Mouse (Mus musculus) olfactory bulb, adult 2 months (tissue): Measurements from ENCODE around the gene Gabpb2. TPM values are rescaled to one million over a fixed set of nuclear protein-coding genes. Genes with fewer than 3 reads are reported as not detected.
"Not testable (repeated sequence)": the region's sequence is repeated elsewhere in the genome, so short reads cannot be mapped to it uniquely, and the experiment has no call there.

ENCODE experiments used
- H3K27ac ChIP-seq: fragments of 200-500 bp; 2 replicates; pipeline ENCODE4 v1.5.1; 2012; ENCODE audit warnings: low read depth, low read length; ENCODE audit not compliant: insufficient read depth
- H3K4me1 ChIP-seq: fragments of 200-500 bp; 2 replicates; pipeline ENCODE4 v1.6.1; 2012; ENCODE audit warnings: low read length; ENCODE audit not compliant: control insufficient read depth, insufficient read depth
- H3K4me3 ChIP-seq: fragments of 200-500 bp; 2 replicates; pipeline ENCODE4 v1.5.1; 2012; ENCODE audit warnings: mild to moderate bottlenecking, low read depth, low read length, moderate library complexity; ENCODE audit not compliant: insufficient read depth
- CTCF ChIP-seq: fragments of 200-500 bp; IDR thresholded peaks from 2 replicates; pipeline ENCODE4 v1.5.1; 2012; ENCODE audit warnings: low read depth, mild to moderate bottlenecking, low read length, moderate library complexity; ENCODE audit not compliant: insufficient read depth
- POLR2A ChIP-seq: fragments of 200-500 bp; IDR thresholded peaks from 2 replicates; pipeline ENCODE4 v1.6.1; 2012; ENCODE audit warnings: mild to moderate bottlenecking, low read depth, low read length, moderate library complexity; ENCODE audit not compliant: insufficient read depth
- WGBS: fragments of 180-500 bp; shearing (Covaris S2); methylation state at CpG from one replicate; pipeline ENCODE4 v1.1.7; 2018; 5-methylcytosine and 5-hydroxymethylcytosine counted together
- polyA plus RNA-seq: library from polyadenylated mRNA; stranded (reverse); fragments of >200 nt; gene quantifications from 2 replicates; pipeline ENCODE4 v1.2.4, GENCODE M21; 2012; ENCODE audit warnings: low replicate concordance; ENCODE audit not compliant: missing spikeins, insufficient read depth, insufficient read length

Gene Gabpb2
- polyA plus RNA-seq, 1 experiment: not detected

DNA sequence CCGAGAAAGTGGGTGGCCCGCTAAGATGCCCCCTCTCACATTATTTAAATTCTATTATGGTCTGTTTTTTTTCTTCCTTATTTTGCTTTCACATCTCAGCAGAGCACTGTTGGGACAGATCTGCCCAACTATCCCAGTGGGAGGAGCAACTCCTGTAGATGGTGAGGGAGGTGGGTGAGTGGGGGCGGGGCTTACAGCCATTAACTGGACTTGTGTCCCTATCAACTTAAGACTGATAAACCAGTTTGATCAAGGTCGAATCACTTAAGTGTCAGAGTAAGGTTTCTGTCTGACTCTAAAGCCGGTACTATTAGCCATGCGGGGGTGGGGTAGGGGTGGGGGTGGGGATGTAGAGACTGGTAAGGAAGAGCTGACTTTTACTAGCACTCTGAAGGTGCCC lies 82.7 kb downstream of the Gabpb2 start:
- Histone ChIP-seq H3K4me1 (peaks cover 3% of the 10 kb centered on the region), H3K4me3 (peak overlapping the region; percentile 24), H3K27ac (no peak overlapping the region)
- TF ChIP-seq CTCF (no peak), POLR2A (no peak)
- WGBS: 19% methylated on average over 6 of the region's 6 CpGs

DNA sequence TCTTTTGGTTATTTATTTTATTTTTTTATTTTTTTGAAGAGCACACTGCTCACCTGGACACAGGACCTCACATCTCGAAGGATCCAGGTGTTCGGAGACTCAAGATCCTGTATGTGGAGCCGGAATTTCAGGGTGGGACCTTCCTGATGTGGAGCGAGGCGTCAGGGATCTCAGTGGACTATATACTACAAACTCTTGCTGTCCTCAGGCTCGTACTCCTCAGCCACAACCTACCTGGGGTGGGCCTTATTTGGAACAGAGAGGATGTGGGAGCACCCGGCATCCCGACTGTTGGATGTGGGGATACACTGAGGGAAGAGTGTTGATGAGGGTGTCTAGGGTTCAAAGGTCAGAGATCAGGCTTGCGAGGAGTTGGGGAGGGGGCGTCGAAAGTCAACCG lies 83.6 kb downstream of the Gabpb2 start:
- not testable (repeated sequence) for H3K27ac ChIP-seq, H3K4me1 ChIP-seq, H3K4me3 ChIP-seq
- WGBS: no CpG with 5 or more reads among the region's 12 CpGs

DNA sequence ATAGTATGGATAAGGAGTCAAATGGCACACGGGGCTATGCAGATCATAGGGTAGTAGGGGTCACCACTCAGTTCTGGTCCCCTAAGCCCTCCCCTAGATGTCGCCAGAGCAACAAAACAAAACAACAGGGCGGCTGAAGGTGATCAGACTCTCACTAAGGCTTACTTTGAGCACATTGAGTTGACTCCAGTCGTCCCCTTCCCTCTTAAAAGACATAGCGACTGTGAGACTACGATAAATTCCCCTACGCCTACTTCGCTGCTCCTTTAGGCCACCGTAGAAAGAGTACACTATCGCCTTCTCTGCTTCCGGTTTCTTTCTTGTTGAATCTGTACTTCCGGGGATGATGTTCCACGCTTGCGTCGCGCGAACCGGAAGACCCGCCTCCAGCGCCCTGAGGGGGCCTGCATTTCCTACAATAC lies 84.0 kb downstream of the Gabpb2 start, which contains the start of the genes Scnm1 and Lysmd1:
Scnm1 (minus strand) TSS at position 332 of the 422 bp plus-strand sequence.
Lysmd1 (plus strand) TSS at position 409 of the 422 bp plus-strand sequence.
- Histone ChIP-seq H3K4me3 (peak within 1 kb of the TSS; percentile 57), H3K4me1 (peaks cover 3% of the 10 kb centered on the region), H3K27ac (peak within 1 kb of the TSS; percentile 63)
- WGBS: under 1% methylated on average over 20 of the region's 20 CpGs
- no peak for TF ChIP-seq CTCF

DNA sequence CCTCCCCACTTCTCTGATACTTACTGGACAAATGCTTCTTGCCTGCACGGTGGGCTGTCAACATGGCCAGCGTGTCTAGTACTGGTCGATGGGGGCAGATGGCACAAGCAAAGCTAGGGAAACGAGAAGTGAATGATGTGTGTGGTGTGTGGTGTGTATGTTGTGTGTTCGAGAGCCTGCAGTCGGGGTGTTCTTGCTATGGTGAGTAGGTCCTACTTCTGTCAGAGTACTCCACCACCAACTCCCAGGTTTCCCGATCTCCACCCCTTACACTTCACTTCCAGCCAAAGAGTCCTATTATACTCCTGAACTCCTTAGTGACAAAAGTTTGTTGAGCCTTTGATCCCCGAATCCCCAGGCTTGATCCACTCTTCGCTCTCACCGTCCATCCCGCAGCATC lies 84.5 kb downstream of the Gabpb2 start:
- peak overlapping the region; percentile 63 for H3K27ac ChIP-seq
- peak overlapping the region; percentile 57 for H3K4me3 ChIP-seq
- WGBS: 58% methylated on average over 11 of the region's 11 CpGs
- H3K4me1 ChIP-seq: peaks cover 3% of the 10 kb centered on the region
- TF ChIP-seq POLR2A (no peak), CTCF (no peak)

DNA sequence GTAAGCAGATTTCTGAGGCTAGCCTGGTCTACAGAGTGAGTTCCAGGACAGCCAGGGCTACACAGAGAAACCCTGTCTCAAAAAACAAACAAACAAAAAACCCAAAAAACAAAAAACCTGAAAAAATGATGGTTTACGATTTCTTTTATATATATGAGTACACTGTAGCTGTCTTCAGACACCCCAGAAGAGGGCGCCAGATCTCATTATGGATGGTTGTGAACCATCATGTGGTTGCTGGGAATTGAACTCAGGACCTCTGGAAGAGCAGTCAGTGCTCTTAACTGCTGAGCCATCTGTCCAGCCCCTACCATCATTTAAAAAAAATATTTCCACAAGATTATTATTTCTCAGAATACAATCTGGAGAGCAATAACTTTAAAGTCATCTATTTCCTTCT lies 85.3 kb downstream of the Gabpb2 start:
- WGBS: 87% methylated on average over 2 of the region's 2 CpGs
- not testable (repeated sequence) for H3K27ac ChIP-seq, H3K4me1 ChIP-seq, H3K4me3 ChIP-seq

Other genes with a start within 250 kb of the Gabpb2 start
- gene Pi4kb, start 243.2 kb downstream of the Gabpb2 start, polyA plus RNA-seq: not detected in 2 replicates
- gene Zfp687, start 202.5 kb downstream of the Gabpb2 start, polyA plus RNA-seq: 132 TPM in 1 of 2 replicates, not detected in the other
- gene Psmd4, start 175.3 kb downstream of the Gabpb2 start, polyA plus RNA-seq: 457 TPM in 1 of 2 replicates, not detected in the other
- not detected in 2 replicates for gene Pip5k1a, start 111.0 kb downstream of the Gabpb2 start, polyA plus RNA-seq
- not detected in 2 replicates for gene Vps72, start 106.9 kb downstream of the Gabpb2 start, polyA plus RNA-seq
- gene Tmod4, start 93.4 kb downstream of the Gabpb2 start, polyA plus RNA-seq: not detected in 2 replicates
- gene Scnm1, start 83.9 kb downstream of the Gabpb2 start, polyA plus RNA-seq: not detected in 2 replicates
- not detected in 2 replicates for gene Lysmd1, start 83.8 kb downstream of the Gabpb2 start, polyA plus RNA-seq
- gene Tnfaip8l2, start 75.6 kb downstream of the Gabpb2 start, polyA plus RNA-seq: not detected in 2 replicates
- not detected in 2 replicates for gene Sema6c, start 57.5 kb downstream of the Gabpb2 start, polyA plus RNA-seq
- gene Cdc42se1, start 10.8 kb upstream of the Gabpb2 start, polyA plus RNA-seq: 164 TPM in 1 of 2 replicates, not detected in the other
- not detected in 2 replicates for gene Mllt11, start 14.3 kb upstream of the Gabpb2 start, polyA plus RNA-seq
- not detected in 2 replicates for gene Gm128, start 23.7 kb upstream of the Gabpb2 start, polyA plus RNA-seq
- gene Bnipl, start 33.3 kb upstream of the Gabpb2 start, polyA plus RNA-seq: not detected in 2 replicates
- gene Mindy1, start 63.4 kb upstream of the Gabpb2 start, polyA plus RNA-seq: not detected in 2 replicates
- gene Prune1, start 64.2 kb upstream of the Gabpb2 start, polyA plus RNA-seq: not detected in 2 replicates
- not detected in 2 replicates for gene Anxa9, start 89.3 kb upstream of the Gabpb2 start, polyA plus RNA-seq
- gene Cers2, start 96.9 kb upstream of the Gabpb2 start, polyA plus RNA-seq: not detected in 2 replicates
- gene Setdb1, start 139.3 kb upstream of the Gabpb2 start, polyA plus RNA-seq: not detected in 2 replicates
- gene 4930558C23Rik, start 184.9 kb upstream of the Gabpb2 start, polyA plus RNA-seq: not detected in 2 replicates
- gene Arnt, start 216.5 kb upstream of the Gabpb2 start, polyA plus RNA-seq: 258 TPM in 1 of 2 replicates, not detected in the other